Mouse (Mus musculus): ENCODE data around the gene Trp53bp2.

The Trp53bp2 gene

DNA sequence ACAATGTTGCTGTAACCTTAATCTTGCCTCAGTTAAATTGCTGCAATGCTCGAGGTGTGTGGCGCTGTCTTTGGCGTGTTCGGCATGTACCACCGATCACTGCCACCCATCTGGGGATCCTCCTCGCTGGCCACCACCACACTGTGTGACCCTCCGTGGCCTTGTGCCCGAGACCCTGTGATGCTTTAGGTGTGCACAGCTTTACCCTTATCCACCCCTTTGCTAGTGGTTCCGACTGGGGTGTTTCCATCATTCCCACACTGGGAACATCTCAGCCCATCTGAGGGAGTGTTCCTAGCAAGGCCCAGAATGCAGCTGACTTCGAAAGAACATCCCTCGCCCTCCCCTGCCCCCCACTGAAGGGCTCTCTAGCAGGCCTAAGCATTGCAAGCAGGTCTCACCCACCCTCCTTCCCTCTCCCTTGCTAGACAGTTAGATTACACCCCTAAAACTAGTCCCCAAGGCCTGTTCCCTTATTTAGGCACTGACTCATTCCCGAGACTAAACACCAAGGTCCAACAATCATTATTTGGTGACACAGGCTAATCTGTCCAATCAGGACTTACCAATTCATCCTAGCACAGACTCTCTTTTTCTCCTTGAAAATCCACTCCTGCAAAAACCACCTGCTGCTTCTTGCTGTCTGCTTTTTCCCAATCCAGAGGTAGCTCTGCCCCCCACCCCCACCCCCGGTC is 94.4 kb downstream of the Trp53bp2 start:
- no peak for DNase-seq

DNA sequence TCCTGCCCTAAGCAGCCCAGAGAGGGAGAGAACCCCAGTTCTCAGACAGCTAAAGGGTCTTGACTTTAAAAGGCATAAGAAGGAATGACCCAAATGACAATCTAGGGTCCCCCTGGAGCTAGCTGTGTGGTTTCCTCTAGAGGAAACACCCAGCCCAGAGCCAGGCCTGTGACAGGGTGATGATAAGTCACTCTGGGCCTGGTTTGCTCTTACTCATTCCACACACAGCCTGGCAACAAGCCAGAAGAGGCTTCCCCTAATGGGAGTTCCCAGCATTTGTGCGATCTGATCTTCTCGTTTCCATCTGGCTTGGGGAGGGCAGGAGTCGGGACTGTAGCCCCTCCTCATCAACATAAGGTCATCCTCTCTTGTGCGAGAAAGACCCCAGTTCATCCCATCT is 95.3 kb downstream of the Trp53bp2 start:
- no peak for DNase-seq

DNA sequence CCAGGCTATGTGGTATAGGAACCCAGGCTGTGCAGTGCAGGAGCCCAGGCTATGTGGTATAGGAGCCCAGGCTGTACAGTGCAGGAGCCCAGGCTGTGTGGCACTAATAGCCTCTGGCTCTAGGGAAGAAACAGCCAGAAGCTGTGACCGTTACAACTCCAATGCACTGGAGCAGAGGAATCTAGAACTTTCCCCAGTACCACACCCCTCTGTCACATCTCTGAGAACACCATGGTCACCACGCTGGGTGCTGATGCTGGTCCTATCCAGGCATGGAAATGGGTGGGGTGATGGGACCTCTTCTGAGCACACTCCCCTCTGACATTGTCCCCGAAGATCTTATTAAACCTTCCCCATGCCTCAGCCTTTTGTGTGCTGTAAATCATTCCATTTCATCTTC is 96.3 kb downstream of the Trp53bp2 start:
- DNase-seq, result no peak

DNA sequence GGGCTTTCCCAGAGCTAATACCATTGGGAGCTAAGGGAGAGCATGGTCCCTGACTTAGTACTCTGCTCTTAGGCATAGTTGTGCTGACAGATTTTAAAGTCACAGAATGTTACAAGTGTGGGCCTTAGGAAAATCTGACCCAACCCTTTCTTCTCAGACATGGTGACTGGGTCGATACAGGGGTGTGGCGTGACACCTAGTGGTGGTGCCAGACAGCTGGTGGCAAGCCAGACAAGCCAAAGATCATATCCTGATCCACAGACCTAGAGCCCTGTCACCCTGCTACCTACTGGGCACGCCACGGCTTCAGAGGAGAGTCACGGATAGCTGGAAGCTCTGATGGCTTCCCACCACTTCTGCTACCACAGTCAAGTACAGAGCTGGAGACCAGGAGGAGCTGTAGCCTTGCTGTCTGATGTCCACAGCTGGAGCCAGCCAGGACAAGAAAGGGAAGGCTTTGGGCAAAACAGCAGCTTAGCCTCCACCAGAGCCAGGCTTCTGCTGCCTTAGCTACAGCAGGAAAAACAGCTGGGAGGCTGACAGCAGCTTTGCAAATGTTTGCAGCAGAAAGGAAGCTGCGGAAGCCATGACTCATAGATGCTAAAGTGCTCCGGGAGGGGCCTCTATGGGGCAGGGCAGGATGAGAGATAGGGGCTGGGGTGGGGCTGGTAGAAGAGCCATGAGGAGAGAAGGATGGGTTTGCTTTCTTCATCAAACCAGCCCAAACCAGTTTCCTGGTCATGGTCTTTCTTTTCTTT is 97.4 kb downstream of the Trp53bp2 start:
- DNase-seq, result peak; percentile 48 to 64

DNA sequence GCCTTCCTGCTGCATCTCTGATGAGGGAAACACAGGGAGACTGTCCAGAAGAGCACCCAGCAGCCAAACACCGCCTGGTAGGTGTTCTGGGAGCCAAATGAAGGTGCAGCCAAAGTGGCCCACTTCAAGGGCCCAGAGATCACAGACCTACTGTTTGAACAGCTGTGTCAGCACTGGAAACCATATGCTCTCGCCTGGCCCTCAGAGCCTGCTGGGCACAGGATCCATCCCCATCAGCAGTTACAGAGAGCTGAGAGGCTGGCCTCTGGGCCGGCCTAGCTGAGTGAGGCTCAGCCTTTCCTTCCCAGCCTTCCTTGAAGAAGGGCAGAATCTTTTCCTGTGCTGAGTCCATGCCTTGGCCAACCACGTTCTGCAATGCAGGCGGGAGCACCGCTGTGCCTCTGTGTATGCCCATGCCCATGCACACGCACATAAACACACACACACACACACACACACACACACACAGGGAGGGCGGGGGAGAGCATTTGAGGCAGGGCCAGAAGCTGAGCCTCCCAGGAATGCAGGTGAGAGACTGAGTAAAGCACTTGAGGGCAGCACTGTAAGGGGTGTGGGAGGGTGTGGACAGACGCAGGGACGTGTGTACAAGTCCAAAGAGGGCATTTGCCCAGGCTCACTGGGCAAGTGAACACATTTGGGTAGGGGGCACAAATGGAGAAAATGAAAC is 100.3 kb downstream of the Trp53bp2 start:
- DNase-seq, result no peak

DNA sequence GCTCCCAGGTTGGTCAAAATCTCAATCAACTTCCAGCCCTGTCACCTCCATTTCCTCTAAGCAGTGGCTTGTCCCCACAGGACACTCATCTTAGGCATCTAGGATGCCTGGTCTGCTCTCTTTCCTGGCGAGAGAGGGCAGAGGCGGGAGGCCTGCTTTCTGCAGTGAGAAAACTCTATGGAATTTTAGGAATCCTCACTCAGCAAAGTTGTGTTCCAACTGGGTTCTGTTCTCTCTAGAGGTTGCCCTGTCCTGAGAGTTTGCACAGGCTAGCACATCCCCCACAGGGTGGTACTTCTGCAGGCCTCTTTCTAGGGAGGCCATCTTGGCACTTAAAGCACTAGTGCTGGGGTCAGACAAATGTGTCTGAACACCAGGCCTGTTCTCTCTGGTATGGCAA is 102.1 kb downstream of the Trp53bp2 start:
- no peak for DNase-seq

DNA sequence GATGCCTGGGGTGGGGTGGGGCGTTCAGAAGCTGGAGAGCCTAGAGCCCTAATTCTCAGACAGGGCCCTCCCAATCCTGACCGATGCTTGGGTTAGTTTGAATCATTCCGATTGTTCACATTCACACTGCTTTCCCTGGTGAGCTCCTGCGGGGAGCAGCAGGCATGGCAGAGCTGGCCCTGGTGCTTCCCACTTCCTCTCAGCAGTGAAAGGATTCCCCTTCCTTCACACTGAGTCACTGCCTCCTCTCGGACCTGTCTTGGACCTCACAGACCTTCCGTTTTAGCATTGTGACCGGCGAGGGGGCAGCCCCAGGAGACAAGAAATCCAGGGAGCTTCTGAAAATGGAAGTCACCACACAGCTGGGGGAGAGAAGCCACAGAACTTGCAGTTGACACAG is 102.8 kb downstream of the Trp53bp2 start:
- no peak for DNase-seq

Measured in thymus, postnatal 36 days (tissue).